Mouse (Mus musculus) stomach, embryonic 14.5 days (tissue): ENCODE data around the gene Itga5. TPM values are rescaled to one million over a fixed set of nuclear protein-coding genes. Genes with fewer than 3 reads are reported as not detected.

ENCODE experiments used
- ATAC-seq: fragments of 200-750 bp; cut with Nextera tagmentation; 2 replicates; pipeline ENCODE4 v1.8.0; 2017; ENCODE audit warnings: low read depth, moderate TSS enrichment; ENCODE audit not compliant: insufficient number of reproducible peaks, insufficient read depth, low FRiP score
- H3K27ac ChIP-seq: fragments of 300-500 bp; sonication (generic); 2 replicates; pipeline ENCODE4 v1.5.1; 2014; ENCODE audit warnings: mild to moderate bottlenecking, low read length, moderate library complexity, mixed read lengths
- H3K27me3 ChIP-seq: fragments of 300-500 bp; sonication (generic); 2 replicates; pipeline ENCODE4 v1.6.1; 2014; ENCODE audit warnings: low read length, control low read depth, mixed read lengths; ENCODE audit not compliant: control insufficient read depth, insufficient read depth
- H3K36me3 ChIP-seq: fragments of 300-500 bp; sonication (generic); 2 replicates; pipeline ENCODE4 v1.6.1; 2014; ENCODE audit warnings: mild to moderate bottlenecking, control low read depth, low read length, moderate library complexity, mixed read lengths; ENCODE audit not compliant: control insufficient read depth, insufficient read depth
- H3K4me1 ChIP-seq: fragments of 300-500 bp; sonication (generic); 2 replicates; pipeline ENCODE4 v1.6.1; 2014; ENCODE audit warnings: low read length, control low read depth, mixed read lengths; ENCODE audit not compliant: control insufficient read depth, insufficient read depth
- H3K4me2 ChIP-seq: fragments of 300-500 bp; sonication (generic); replicated peaks from 2 replicates; pipeline ENCODE4 v1.6.1; 2014; ENCODE audit warnings: low read depth, low read length, control low read depth
- H3K4me3 ChIP-seq: fragments of 300-500 bp; sonication (generic); 2 replicates; pipeline ENCODE4 v1.5.1; 2014; ENCODE audit warnings: low read depth, low read length, control low read depth
- H3K9ac ChIP-seq: fragments of 300-500 bp; sonication (generic); replicated peaks from 2 replicates; pipeline ENCODE4 v1.6.1; 2014; ENCODE audit warnings: low read depth, mild to moderate bottlenecking, control low read depth, low read length, moderate library complexity, mixed read lengths
- H3K9me3 ChIP-seq: fragments of 300-500 bp; sonication (generic); 2 replicates; pipeline ENCODE4 v1.6.1; 2016; ENCODE audit warnings: low read depth, low read length, control low read depth; ENCODE audit not compliant: control insufficient read depth
- WGBS: fragments of 180-500 bp; shearing (Covaris S2); extraction: QIAGEN DNeasy Blood & Tissue Kit; methylation state at CpG from one replicate; pipeline ENCODE4 v1.1.7; 2014; 5-methylcytosine and 5-hydroxymethylcytosine counted together
- polyA plus RNA-seq: library from polyadenylated mRNA; unstranded; fragments of >200 nt; fragmentation: Nextera tagmentation; extraction: Ambion mirVana; gene quantifications from 2 replicates; pipeline ENCODE4 v1.2.1, GENCODE M21; 2014

Itga5 gene
- polyA plus RNA-seq, 1 experiment from 2014 or later: 67.5 TPM

- H3K9me3 ChIP-seq: no peaks in the 10 kb centered on the region
- H3K27ac ChIP-seq: no peak overlapping the region
- H3K9ac ChIP-seq: no peak overlapping the region
- WGBS: 37% methylated on average over 4 of the region's 4 CpGs
- peaks cover 68% of the 10 kb centered on the region for H3K36me3 ChIP-seq
- no peaks in the 10 kb centered on the region for H3K4me1 ChIP-seq
- no peak overlapping the region for H3K4me3 ChIP-seq
- H3K4me2 ChIP-seq: no peak overlapping the region
- no peaks in the 10 kb centered on the region for H3K27me3 ChIP-seq
- peak; percentile 42; the same call in 1 of the 2 replicates for ATAC-seq
These were observed 13.7 kb downstream of the Itga5 start for GRCm38 (mm10) chr15:103352856-103353255.

DNA sequence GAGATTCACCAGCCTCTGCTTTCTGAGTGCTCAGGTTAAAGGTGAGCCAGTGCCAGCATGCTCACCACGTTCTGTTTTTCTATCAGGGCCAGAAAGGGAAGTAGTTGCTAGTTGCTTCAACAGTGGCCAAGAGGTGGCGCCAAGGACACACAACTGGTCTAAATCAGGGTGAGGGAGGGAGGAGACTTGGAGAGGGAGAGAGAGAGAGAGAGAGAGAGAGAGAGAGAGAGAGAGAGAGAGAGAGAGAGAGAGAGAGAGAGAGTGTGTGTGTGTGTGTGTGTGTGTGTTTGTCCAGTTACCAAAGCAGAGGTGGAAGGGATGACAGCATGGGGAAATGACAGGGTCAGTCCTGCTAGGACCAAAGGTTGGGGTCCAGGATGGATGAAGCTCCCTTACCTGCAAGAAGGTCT, 19.3 kb downstream of the Itga5 start:
- no peak for ATAC-seq
- Histone ChIP-seq H3K36me3 (peaks cover 78% of the 10 kb centered on the region), H3K4me1 (no peaks in the 10 kb centered on the region), H3K4me3 (no peak overlapping the region), H3K4me2 (no peak overlapping the region), H3K9me3 (no peaks in the 10 kb centered on the region), H3K27ac (no peak overlapping the region), H3K9ac (no peak overlapping the region), H3K27me3 (no peaks in the 10 kb centered on the region)
- 8% methylated on average over 2 of the region's 2 CpGs for WGBS

DNA sequence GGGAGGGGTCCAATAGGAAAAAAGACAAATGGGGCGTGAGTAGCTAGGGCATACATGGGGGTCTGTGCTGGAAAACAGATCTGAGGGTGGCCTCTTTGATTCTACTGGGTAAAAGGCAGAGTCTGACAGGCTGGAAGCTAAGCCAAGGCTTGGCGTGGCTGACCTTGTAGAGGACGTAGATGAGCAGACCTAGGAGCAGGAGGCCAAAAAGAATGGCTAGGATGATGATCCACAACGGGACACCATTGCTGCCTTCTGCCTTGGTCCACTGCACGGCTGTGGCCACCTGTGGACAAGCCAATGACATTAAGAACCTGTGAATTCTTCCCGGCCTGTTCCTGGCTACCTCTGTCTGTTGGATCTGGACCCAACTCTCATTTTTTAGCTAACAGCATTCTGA, 20.8 kb downstream of the Itga5 start:
- Histone ChIP-seq H3K27me3 (0 out of 2 replicates have a peak, but pooled peaks cover 6% of the 10 kb centered on the region), H3K27ac (no peak overlapping the region), H3K36me3 (peaks cover 63% of the 10 kb centered on the region), H3K9ac (no peak overlapping the region), H3K9me3 (no peaks in the 10 kb centered on the region), H3K4me1 (no peaks in the 10 kb centered on the region), H3K4me3 (no peak overlapping the region), H3K4me2 (no peak overlapping the region)
- 85% methylated on average over 6 of the region's 6 CpGs for WGBS
- no peak for ATAC-seq

DNA sequence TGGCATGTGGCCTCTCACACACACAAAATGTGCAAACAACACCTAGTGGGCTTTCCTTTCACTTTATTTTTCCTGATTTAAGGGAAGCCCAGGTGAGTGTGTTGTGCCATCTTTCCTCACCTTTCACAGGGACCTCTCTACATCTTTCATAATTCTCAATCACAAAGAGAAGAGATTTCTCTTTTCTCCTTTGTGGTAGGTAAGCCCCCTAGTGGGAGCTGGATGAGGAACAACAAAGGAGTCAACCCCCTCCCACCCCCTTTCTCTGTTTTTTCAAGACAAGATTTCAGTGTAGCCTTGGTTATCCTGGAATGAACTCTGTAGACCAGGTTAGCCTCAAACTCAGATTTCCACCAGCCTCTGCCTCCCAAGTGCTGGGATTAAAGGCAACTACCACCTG, 23.0 kb downstream of the Itga5 start:
- H3K4me1 ChIP-seq: peaks cover 7% of the 10 kb centered on the region; the same call in 1 of the 2 replicates
- 0 out of 2 replicates have a peak, but pooled peaks cover 11% of the 10 kb centered on the region for H3K27me3 ChIP-seq
- no peak for ATAC-seq
- H3K27ac ChIP-seq: no peak overlapping the region
- H3K4me3 ChIP-seq: no peak overlapping the region
- H3K4me2 ChIP-seq: no peak overlapping the region
- no peaks in the 10 kb centered on the region for H3K9me3 ChIP-seq
- H3K36me3 ChIP-seq: peaks cover 41% of the 10 kb centered on the region
- no peak overlapping the region for H3K9ac ChIP-seq

DNA sequence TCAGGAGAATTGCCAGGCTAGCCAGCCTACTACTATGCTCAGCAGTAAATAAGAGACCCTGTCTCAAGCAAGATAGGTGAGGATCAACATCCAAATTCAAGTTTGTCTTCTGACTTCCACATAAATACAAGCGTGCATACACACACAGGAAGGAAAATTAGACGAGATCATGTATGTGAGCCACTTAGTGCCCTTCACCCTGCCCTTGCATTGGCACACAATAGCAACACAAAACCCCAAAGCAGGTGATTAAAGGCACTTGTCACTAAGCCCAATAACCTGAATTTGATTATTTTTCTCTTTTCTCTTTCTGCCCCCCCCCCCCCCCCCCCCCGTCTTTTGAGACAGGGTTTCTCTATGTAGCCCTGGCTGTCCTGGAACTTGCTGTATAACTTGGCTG, 23.6 kb downstream of the Itga5 start:
- ATAC-seq: no peak
- 68% methylated on average over 3 of the region's 3 CpGs for WGBS
- Histone ChIP-seq H3K4me2 (no peak overlapping the region), H3K4me3 (no peak overlapping the region), H3K9ac (no peak overlapping the region), H3K36me3 (peaks cover 37% of the 10 kb centered on the region), H3K9me3 (no peaks in the 10 kb centered on the region), H3K27me3 (0 out of 2 replicates have a peak, but pooled peaks cover 11% of the 10 kb centered on the region), H3K27ac (no peak overlapping the region), H3K4me1 (peaks cover 7% of the 10 kb centered on the region; the same call in 1 of the 2 replicates)

DNA sequence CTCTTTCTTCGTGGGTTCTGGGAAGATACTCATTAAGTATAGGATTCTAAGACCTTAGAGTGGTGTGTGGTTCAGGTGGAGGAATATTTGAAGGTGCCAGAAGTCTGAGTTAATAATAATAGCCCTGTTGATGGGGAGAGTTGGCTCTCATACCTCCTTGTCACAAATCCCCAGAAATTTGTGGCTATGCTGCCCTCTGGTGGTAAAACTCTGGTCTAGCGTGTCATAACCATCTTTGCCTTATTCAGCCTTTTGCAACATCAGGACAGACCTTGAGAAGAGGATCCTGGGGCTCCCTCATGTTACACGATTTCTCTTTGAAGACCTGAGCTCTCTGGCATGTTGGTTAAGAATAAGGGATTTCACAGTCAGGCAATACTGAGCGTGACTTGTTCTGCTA, 24.1 kb downstream of the Itga5 start:
- no peaks in the 10 kb centered on the region for H3K9me3 ChIP-seq
- H3K27me3 ChIP-seq: 0 out of 2 replicates have a peak, but pooled peaks cover 11% of the 10 kb centered on the region
- no peak overlapping the region for H3K4me2 ChIP-seq
- peaks cover 31% of the 10 kb centered on the region for H3K36me3 ChIP-seq
- 17% methylated on average over 4 of the region's 4 CpGs for WGBS
- H3K4me3 ChIP-seq: no peak overlapping the region
- no peak overlapping the region for H3K27ac ChIP-seq
- no peak overlapping the region for H3K9ac ChIP-seq
- ATAC-seq: no peak
- H3K4me1 ChIP-seq: peaks cover 7% of the 10 kb centered on the region; the same call in 1 of the 2 replicates

DNA sequence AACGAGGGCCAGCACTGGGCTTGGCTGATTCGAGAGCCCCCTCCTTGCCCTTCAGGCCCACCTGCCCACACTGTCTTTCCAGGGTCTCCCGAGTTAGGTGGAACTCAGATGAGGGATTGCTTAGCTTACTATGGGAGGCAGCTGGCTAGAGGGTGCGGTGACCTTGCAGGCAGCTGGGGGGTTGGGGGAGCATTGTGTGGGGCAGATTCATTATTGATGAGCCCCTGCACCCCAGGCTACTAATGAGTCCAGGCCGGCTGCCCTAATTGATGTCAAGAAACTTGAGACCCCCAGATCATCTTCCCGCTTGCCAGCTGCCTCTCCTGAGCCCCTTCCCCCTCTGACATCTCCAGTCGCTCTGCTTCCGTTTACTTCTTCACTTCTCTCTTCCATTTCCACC, 25.0 kb downstream of the Itga5 start:
- H3K9me3 ChIP-seq: no peaks in the 10 kb centered on the region
- no peak overlapping the region for H3K4me2 ChIP-seq
- H3K9ac ChIP-seq: no peak overlapping the region
- H3K4me1 ChIP-seq: peaks cover 7% of the 10 kb centered on the region; the same call in 1 of the 2 replicates
- H3K4me3 ChIP-seq: no peak overlapping the region
- H3K27me3 ChIP-seq: 0 out of 2 replicates have a peak, but pooled peaks cover 11% of the 10 kb centered on the region
- 42% methylated on average over 8 of the region's 8 CpGs for WGBS
- H3K27ac ChIP-seq: no peak overlapping the region
- no peak for ATAC-seq
- H3K36me3 ChIP-seq: peaks cover 25% of the 10 kb centered on the region

- Histone ChIP-seq H3K36me3 (peaks cover 18% of the 10 kb centered on the region; the same call in 1 of the 2 replicates), H3K4me1 (peaks cover 11% of the 10 kb centered on the region; the same call in 1 of the 2 replicates), H3K9ac (no peak overlapping the region), H3K27ac (no peak overlapping the region), H3K4me2 (peak overlapping the region; percentile 86), H3K27me3 (0 out of 2 replicates have a peak, but pooled peaks cover 11% of the 10 kb centered on the region), H3K4me3 (no peak overlapping the region), H3K9me3 (no peaks in the 10 kb centered on the region)
- 20% methylated on average over 4 of the region's 4 CpGs for WGBS
- ATAC-seq: no peak
These were observed 25.8 kb downstream of the Itga5 start for GRCm38 (mm10) chr15:103340786-103341185.

- Histone ChIP-seq H3K27me3 (0 out of 2 replicates have a peak, but pooled peaks cover 11% of the 10 kb centered on the region), H3K9ac (peak within 1 kb of the TSS; percentile 23; the same call in 1 of the 2 replicates), H3K4me3 (peak within 1 kb of the TSS; percentile 51), H3K4me1 (peaks cover 11% of the 10 kb centered on the region; the same call in 1 of the 2 replicates), H3K4me2 (peak within 1 kb of the TSS; percentile 86), H3K9me3 (no peaks in the 10 kb centered on the region), H3K27ac (no peak within 1 kb of the TSS), H3K36me3 (peaks cover 12% of the 10 kb centered on the region; the same call in 1 of the 2 replicates)
- WGBS: under 1% methylated on average over 23 of the region's 26 CpGs
- ATAC-seq: peak; percentile 18; the same call in 1 of the 2 replicates
These were observed 26.6 kb downstream of the Itga5 start, which contains the start of gene Zfp385a for GRCm38 (mm10) chr15:103339961-103340337. Gene Zfp385a, minus strand, starts transcription at chr15:103340093.
